Comparison of ENCODE assay signal across 9 mouse cellular contexts in genomic region chr6:54082576-54082975, GRCm38 (mm10). TPM values are rescaled to one million over a fixed set of nuclear protein-coding genes. Genes with fewer than 3 reads are reported as not detected.
A peak's percentile ranks its signal among the peaks of the same experiment; 100 is the strongest.
DNase-seq lines count a peak whose midpoint lies in the region; ATAC-seq and TF ChIP-seq lines count a peak whose summit lies in the region.
"Had no signal": no experiment of that assay in that cellular context is flagged by ENCODE, and none has a peak within 500 bp of the region (broad histone marks: within the 10 kb centered on the region; RNA-seq: fewer than 3 reads in every experiment).

No protein-coding gene starts in this region.

- H3K4me1 ChIP-seq in thymus, adult 2 months (replicated peaks; ENCODE audit: control insufficient read depth, insufficient read depth, low read length), result peaks cover 20% of the 10 kb centered on the region

- H3K27ac ChIP-seq in left cerebral cortex, adult 2 months, result peak overlapping the region; percentile 57
- H3K27ac ChIP-seq in thymus, adult 2 months (ENCODE audit: control insufficient read depth, insufficient read depth, low read length), result no peak overlapping the region

- no peak for TF ChIP-seq CTCF in left cerebral cortex, adult 2 months (IDR thresholded peaks at IDR 0.05)
- TF ChIP-seq CTCF in thymus, adult 2 months (IDR thresholded peaks at IDR 0.05; ENCODE audit: borderline replicate concordance, control insufficient read depth, extremely low read depth, insufficient read depth, low read length, poor library complexity), result no peak

- H3K27me3 ChIP-seq in thymus, adult 2 months (ENCODE audit: control insufficient read depth, insufficient read depth, low read length), result no peaks in the 10 kb centered on the region

- intact Hi-C loops in gastrocnemius, postnatal 14 days (cut with DNase I; ENCODE audit: low total_unique reads), result no loop called here
- intact Hi-C loops in left cerebral cortex, adult 2 months (cut with DNase I), result no loop called here

- H3K4me3 ChIP-seq in left cerebral cortex, adult 2 months, result no peak overlapping the region
- no peak overlapping the region for H3K4me3 ChIP-seq in thymus, adult 2 months (ENCODE audit: control insufficient read depth, insufficient read depth, low read length)

- peak; percentile 9 for DNase-seq in gastrocnemius, adult 18-20 months (ENCODE audit: low spot score)
- DNase-seq in gastrocnemius, postnatal 14 days, result no peak
- DNase-seq in left cerebral cortex, adult 2 months (ENCODE audit: extremely low spot score in 1 of 2, low spot score in 2 of 2), result no peak
- DNase-seq in left cerebral cortex, adult 8-10 months (ENCODE audit: low spot score in 2 of 2), result no peak
- DNase-seq in c-Kit-positive CD71-negative TER-119-negative erythroid progenitor cells, embryonic 14.5 days (ENCODE audit: low read depth), result peak; percentile 51
- DNase-seq in embryo, embryonic 9.5 days (ENCODE audit: extremely low spot score), result no peak
- no peak for DNase-seq in thymus, adult 2 months
- DNase-seq: cerebellum, adult 11 months had no signal

- 72% methylated on average over 2 of the region's 2 CpGs for WGBS in thymus, adult 2 months

- no peaks in the 10 kb centered on the region for H3K36me3 ChIP-seq in thymus, adult 2 months (ENCODE audit: control insufficient read depth, insufficient read depth, low read length)

- no peak for TF ChIP-seq POLR2A in thymus, adult 2 months (IDR thresholded peaks at IDR 0.05; ENCODE audit: control insufficient read depth, extremely low read depth, insufficient read depth, low read length, poor library complexity)

- peak; percentile 94 for ATAC-seq in megakaryocyte, adult 5-6 weeks (ENCODE audit: poor library complexity, severe bottlenecking)

RNA-seq across cellular contexts. Expression of gene Chn2, which starts 43.2 kb away (rescaled TPM):
- under 1 TPM; 0.69 to 0.73 TPM for total RNA-seq in gastrocnemius, adult 18-20 months (2021)
- 1 to 10 TPM; 3.8 to 5.2 TPM for total RNA-seq in gastrocnemius, postnatal 14 days (2021)
- total RNA-seq in left cerebral cortex, adult 2 months (2021), result 10 to 100 TPM; 38.9 to 42.0 TPM
- 10 to 100 TPM; 46.0 to 51.8 (median 47.8) TPM for total RNA-seq in left cerebral cortex, adult 8-10 months (2022)
- 15.8 and 21.5 TPM in 2 replicates for total RNA-seq in megakaryocyte, adult 5-6 weeks (2015)
- 21.0 and 25.5 TPM in 2 replicates for total RNA-seq in megakaryocyte, adult 5-6 weeks (2017)
- polyA plus RNA-seq in thymus, adult 2 months (2012; rRNA removed), result 6.1 and 7.6 TPM in 2 replicates

Comparison
In these comparisons a context has a peak if more than half of its experiments do, and no peak if none do; other contexts are left out.
1. DNase-seq: peak in gastrocnemius, adult 18-20 months (single experiment) and c-Kit-positive CD71-negative TER-119-negative erythroid progenitor cells, embryonic 14.5 days (single experiment); none in gastrocnemius, postnatal 14 days (single experiment), left cerebral cortex, adult 2 months (0 of 2), left cerebral cortex, adult 8-10 months (0 of 2), embryo, embryonic 9.5 days (single experiment) and thymus, adult 2 months (single experiment).